Mouse (Mus musculus): ENCODE measurements at regions not wholly inside any gene's neighbourhood (a gene's known extent, or its start where the extent isn't known, plus 50 kb on each side); places are given as distances from the start of the nearest gene placed in this dataset.

DNA sequence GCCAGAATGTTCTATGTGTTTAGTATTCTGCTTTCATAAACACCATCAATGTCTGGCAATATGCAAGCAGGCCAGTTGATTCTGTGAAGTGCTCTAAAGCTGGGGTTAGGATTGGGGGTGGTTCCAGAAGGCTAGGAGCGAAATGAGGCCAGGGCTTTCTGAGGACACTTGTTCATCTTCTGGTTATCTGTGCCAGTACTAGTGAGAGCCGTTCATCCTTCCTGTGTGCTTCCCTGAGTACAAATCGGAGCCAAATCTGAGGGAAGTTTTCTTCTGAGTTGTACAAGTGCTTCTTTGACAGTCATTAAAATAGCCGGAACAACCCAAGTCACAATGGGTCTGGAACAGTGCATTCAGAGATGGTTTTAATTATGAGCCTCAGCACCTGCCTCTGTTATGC lies 210.4 kb upstream of the P2ry1 start:
- TF ChIP-seq CTCF (IDR thresholded peaks at IDR 0.05) = no peak
- DNase-seq (ENCODE audit: low spot score) (no peak), ATAC-seq (ENCODE audit: low FRiP score) (no peak)
- Histone ChIP-seq H3K4me2 (ENCODE audit: low read depth, low read length, poor library complexity, severe bottlenecking) (no peak overlapping the region), H3K36me3 (ENCODE audit: insufficient read depth, low read length) (no peaks in the 10 kb centered on the region), H3K4me1 (ENCODE audit: insufficient read depth, low read length) (no peaks in the 10 kb centered on the region), H3K9me3 (ENCODE audit: low read length) (no peaks in the 10 kb centered on the region), H3K4me3 (ENCODE audit: low read depth, low read length) (no peak overlapping the region), H3K9ac (replicated peaks; ENCODE audit: low read length, poor library complexity, severe bottlenecking) (no peak overlapping the region), H3K27me3 (ENCODE audit: insufficient read depth, low read length) (no peaks in the 10 kb centered on the region), H3K27ac (ENCODE audit: low read depth, low read length) (no peak overlapping the region)
- 61% methylated on average over 4 of the region's 4 CpGs for WGBS

DNA sequence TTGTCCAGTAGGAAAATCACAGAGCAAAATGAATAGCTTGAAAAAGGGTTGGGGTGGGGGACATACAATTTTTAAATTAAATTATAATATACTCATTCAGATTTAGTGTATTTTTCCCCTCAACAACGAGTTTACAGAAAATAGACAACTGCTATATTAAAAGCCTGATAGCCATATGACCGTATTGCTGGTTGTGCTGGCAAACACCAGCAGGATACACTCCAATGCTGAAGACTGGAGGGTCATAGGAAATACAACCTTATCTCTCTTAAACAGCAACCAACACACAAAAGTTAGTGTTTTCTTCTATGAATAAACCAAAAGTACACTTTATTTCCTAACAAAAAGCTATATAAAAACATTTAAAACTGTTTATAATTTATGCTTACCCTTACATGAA lies 206.4 kb upstream of the P2ry1 start:
- ATAC-seq (ENCODE audit: low FRiP score) (no peak), DNase-seq (ENCODE audit: low spot score) (no peak)
- no peak overlapping the region for H3K9ac ChIP-seq (replicated peaks; ENCODE audit: low read length, poor library complexity, severe bottlenecking)
- H3K27me3 ChIP-seq (ENCODE audit: insufficient read depth, low read length) = no peaks in the 10 kb centered on the region
- H3K4me2 ChIP-seq (ENCODE audit: low read depth, low read length, poor library complexity, severe bottlenecking) = no peak overlapping the region
- H3K36me3 ChIP-seq (ENCODE audit: insufficient read depth, low read length) = no peaks in the 10 kb centered on the region
- no peak for TF ChIP-seq CTCF (IDR thresholded peaks at IDR 0.05)
- H3K4me1 ChIP-seq (ENCODE audit: insufficient read depth, low read length) = no peaks in the 10 kb centered on the region
- WGBS = 86% methylated on average over 2 of the region's 2 CpGs
- no peak overlapping the region for H3K27ac ChIP-seq (ENCODE audit: low read depth, low read length)
- no peak overlapping the region for H3K4me3 ChIP-seq (ENCODE audit: low read depth, low read length)
- H3K9me3 ChIP-seq (ENCODE audit: low read length) = no peaks in the 10 kb centered on the region

DNA sequence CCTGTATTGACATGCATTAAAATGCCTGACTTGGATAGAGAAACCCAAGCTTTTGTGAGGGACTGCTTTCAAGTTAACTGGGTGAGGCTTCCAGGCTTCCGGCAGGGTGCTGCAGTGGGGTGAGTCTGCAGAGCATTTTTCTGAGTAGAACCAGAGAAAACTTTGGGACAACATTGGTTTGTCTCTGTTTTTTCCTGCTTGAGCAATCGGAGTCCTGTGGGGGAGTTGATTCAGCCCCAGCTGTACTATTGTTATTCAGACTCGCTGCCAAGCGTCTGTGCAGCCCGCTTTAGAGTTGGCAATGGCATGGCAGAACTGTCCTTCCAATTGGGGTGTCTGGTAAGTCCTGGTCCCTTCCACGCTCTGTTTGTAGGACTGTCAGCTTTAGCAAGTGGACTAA lies 204.8 kb upstream of the P2ry1 start:
- Histone ChIP-seq H3K9ac (replicated peaks; ENCODE audit: low read length, poor library complexity, severe bottlenecking) (no peak overlapping the region), H3K4me2 (ENCODE audit: low read depth, low read length, poor library complexity, severe bottlenecking) (no peak overlapping the region), H3K4me1 (ENCODE audit: insufficient read depth, low read length) (no peaks in the 10 kb centered on the region), H3K36me3 (ENCODE audit: insufficient read depth, low read length) (no peaks in the 10 kb centered on the region), H3K27me3 (ENCODE audit: insufficient read depth, low read length) (no peaks in the 10 kb centered on the region), H3K9me3 (ENCODE audit: low read length) (no peaks in the 10 kb centered on the region), H3K27ac (ENCODE audit: low read depth, low read length) (no peak overlapping the region), H3K4me3 (ENCODE audit: low read depth, low read length) (no peak overlapping the region)
- no peak for DNase-seq (ENCODE audit: low spot score)
- ATAC-seq (ENCODE audit: low FRiP score) = no peak
- WGBS = 71% methylated on average over 6 of the region's 6 CpGs
- TF ChIP-seq CTCF (IDR thresholded peaks at IDR 0.05) = no peak

DNA sequence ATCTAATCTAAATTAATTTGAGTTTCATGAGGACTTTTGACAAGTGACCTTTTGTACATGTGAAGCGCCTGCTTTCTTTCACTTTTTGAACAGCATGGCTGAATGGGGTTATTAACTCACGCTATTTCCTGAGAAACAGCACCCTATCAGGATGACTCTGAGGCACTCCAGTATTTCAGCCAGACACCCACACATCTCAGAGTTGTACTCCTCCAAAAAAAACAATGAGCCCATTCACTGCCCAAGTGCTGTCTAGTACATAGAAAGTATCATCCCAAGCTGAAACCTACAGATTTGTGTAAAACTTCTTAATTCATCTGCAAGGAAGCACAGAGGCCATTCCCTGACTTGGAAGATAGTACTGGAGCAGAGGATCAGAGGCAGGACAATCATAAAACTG lies 204.1 kb upstream of the P2ry1 start:
- 91% methylated on average over 2 of the region's 2 CpGs for WGBS
- H3K9ac ChIP-seq (replicated peaks; ENCODE audit: low read length, poor library complexity, severe bottlenecking) = no peak overlapping the region
- DNase-seq (ENCODE audit: low spot score) (no peak), ATAC-seq (ENCODE audit: low FRiP score) (no peak)
- no peaks in the 10 kb centered on the region for H3K4me1 ChIP-seq (ENCODE audit: insufficient read depth, low read length)
- H3K27ac ChIP-seq (ENCODE audit: low read depth, low read length) = no peak overlapping the region
- no peaks in the 10 kb centered on the region for H3K36me3 ChIP-seq (ENCODE audit: insufficient read depth, low read length)
- TF ChIP-seq CTCF (IDR thresholded peaks at IDR 0.05) = no peak
- no peak overlapping the region for H3K4me3 ChIP-seq (ENCODE audit: low read depth, low read length)
- no peaks in the 10 kb centered on the region for H3K27me3 ChIP-seq (ENCODE audit: insufficient read depth, low read length)
- no peaks in the 10 kb centered on the region for H3K9me3 ChIP-seq (ENCODE audit: low read length)
- no peak overlapping the region for H3K4me2 ChIP-seq (ENCODE audit: low read depth, low read length, poor library complexity, severe bottlenecking)

DNA sequence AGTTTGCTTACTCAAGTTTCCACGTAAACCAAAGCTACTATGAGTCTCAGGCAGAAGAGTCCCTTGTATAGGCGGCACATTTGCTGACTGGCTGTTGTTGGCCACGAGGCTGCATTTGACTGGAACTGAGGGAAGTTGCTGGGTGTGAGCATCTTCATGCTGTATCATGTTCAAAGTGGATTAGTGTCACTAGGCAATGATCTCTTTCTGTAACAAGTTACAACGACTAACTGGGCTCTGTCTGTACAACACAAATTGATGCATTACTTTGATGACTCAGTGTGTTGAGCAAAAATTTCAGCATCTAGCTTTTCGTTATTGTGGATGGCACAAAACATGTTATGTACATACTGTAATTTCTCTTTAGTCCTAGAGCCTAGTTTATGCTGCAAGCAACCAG lies 203.7 kb upstream of the P2ry1 start:
- H3K9me3 ChIP-seq (ENCODE audit: low read length) = no peaks in the 10 kb centered on the region
- no peak overlapping the region for H3K4me3 ChIP-seq (ENCODE audit: low read depth, low read length)
- no peak overlapping the region for H3K9ac ChIP-seq (replicated peaks; ENCODE audit: low read length, poor library complexity, severe bottlenecking)
- DNase-seq (ENCODE audit: low spot score) = no peak
- no peak for ATAC-seq (ENCODE audit: low FRiP score)
- H3K27ac ChIP-seq (ENCODE audit: low read depth, low read length) = no peak overlapping the region
- no peaks in the 10 kb centered on the region for H3K36me3 ChIP-seq (ENCODE audit: insufficient read depth, low read length)
- 84% methylated on average over 5 of the region's 5 CpGs for WGBS
- no peak overlapping the region for H3K4me2 ChIP-seq (ENCODE audit: low read depth, low read length, poor library complexity, severe bottlenecking)
- no peaks in the 10 kb centered on the region for H3K27me3 ChIP-seq (ENCODE audit: insufficient read depth, low read length)
- H3K4me1 ChIP-seq (ENCODE audit: insufficient read depth, low read length) = no peaks in the 10 kb centered on the region
- TF ChIP-seq CTCF (IDR thresholded peaks at IDR 0.05) = no peak

DNA sequence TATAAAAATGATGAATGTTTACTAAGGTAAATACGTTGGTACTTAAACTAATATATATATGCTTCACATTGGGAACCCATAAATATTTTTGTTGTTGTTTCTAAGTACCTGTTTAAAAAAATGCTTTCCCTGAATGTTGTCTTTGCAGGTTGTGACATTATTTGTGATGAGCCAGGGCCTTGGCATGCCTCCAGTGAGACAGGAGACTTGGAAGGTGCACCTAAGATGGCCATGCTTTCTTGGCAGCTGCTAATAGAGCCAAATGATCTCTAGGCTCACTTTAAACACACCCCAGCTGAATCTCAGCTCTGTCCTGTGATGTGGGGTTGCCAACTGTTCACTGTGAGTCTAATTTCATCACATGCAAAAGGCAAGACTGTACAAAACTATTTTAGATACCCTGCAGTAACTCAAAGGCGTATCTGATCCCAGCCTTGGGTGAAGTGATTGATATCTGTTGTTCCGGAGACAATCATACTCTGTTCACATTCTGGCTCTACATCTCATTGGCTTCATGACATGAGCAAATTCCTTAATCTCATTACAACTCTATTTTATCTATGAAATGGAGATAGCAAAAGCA lies 197.8 kb upstream of the P2ry1 start:
- Histone ChIP-seq H3K27me3 (ENCODE audit: insufficient read depth, low read length) (no peaks in the 10 kb centered on the region), H3K36me3 (ENCODE audit: insufficient read depth, low read length) (no peaks in the 10 kb centered on the region), H3K4me1 (ENCODE audit: insufficient read depth, low read length) (no peaks in the 10 kb centered on the region), H3K9ac (replicated peaks; ENCODE audit: low read length, poor library complexity, severe bottlenecking) (no peak overlapping the region), H3K4me3 (ENCODE audit: low read depth, low read length) (no peak overlapping the region), H3K9me3 (ENCODE audit: low read length) (no peaks in the 10 kb centered on the region), H3K4me2 (ENCODE audit: low read depth, low read length, poor library complexity, severe bottlenecking) (no peak overlapping the region), H3K27ac (ENCODE audit: low read depth, low read length) (no peak overlapping the region)
- DNase-seq (ENCODE audit: low spot score) = no peak
- ATAC-seq (ENCODE audit: low FRiP score) = no peak
- 79% methylated on average over 3 of the region's 3 CpGs for WGBS
- TF ChIP-seq CTCF (IDR thresholded peaks at IDR 0.05) = no peak

All from midbrain, postnatal 0 days (tissue).